Mouse (Mus musculus) liver, embryonic 11.5 days (tissue): ENCODE data around the gene Ccdc194. TPM values are rescaled to one million over a fixed set of nuclear protein-coding genes. Genes with fewer than 3 reads are reported as not detected.

Experiments
- ATAC-seq: fragments of 200-750 bp; cut with Nextera tagmentation; replicated peaks from 2 replicates; pipeline ENCODE4 v1.8.0; 2017; ENCODE audit warnings: moderate number of reproducible peaks, mild to moderate bottlenecking, moderate TSS enrichment, moderate library complexity; ENCODE audit not compliant: low FRiP score
- DNase-seq: peaks from one replicate; pipeline ENCODE4 v3.0.0-alpha.2; 2017; ENCODE audit warnings: low spot score
- H3K27ac ChIP-seq: fragments of 300-500 bp; sonication (generic); 2 replicates; pipeline ENCODE4 v1.5.1; 2014; ENCODE audit warnings: mild to moderate bottlenecking, low read depth, low read length, control low read depth
- H3K27me3 ChIP-seq: fragments of 300-500 bp; sonication (generic); replicated peaks from 2 replicates; pipeline ENCODE4 v1.6.1; 2014; ENCODE audit warnings: low read length, mixed read lengths; ENCODE audit not compliant: control insufficient read depth, insufficient read depth
- H3K36me3 ChIP-seq: fragments of 300-500 bp; sonication (generic); 2 replicates; pipeline ENCODE4 v1.6.1; 2014; ENCODE audit warnings: mild to moderate bottlenecking, low read length, moderate library complexity, mixed read lengths; ENCODE audit not compliant: control insufficient read depth, insufficient read depth
- H3K4me1 ChIP-seq: fragments of 300-500 bp; sonication (generic); replicated peaks from 2 replicates; pipeline ENCODE4 v1.6.1; 2014; ENCODE audit warnings: low read length, mixed read lengths; ENCODE audit not compliant: control insufficient read depth, insufficient read depth
- H3K4me2 ChIP-seq: fragments of 300-500 bp; sonication (generic); 2 replicates; pipeline ENCODE4 v1.6.1; 2014; ENCODE audit warnings: mild to moderate bottlenecking, control low read depth, moderate library complexity
- H3K4me3 ChIP-seq: fragments of 300-500 bp; sonication (generic); 2 replicates; pipeline ENCODE4 v1.5.1; 2014; ENCODE audit warnings: low read depth, low read length, control low read depth
- H3K9ac ChIP-seq: fragments of 300-500 bp; sonication (generic); 2 replicates; pipeline ENCODE4 v1.6.1; 2014; ENCODE audit warnings: low read depth, low read length, control low read depth
- H3K9me3 ChIP-seq: fragments of 300-500 bp; sonication (generic); 2 replicates; pipeline ENCODE4 v1.6.1; 2016; ENCODE audit warnings: low read length, inconsistent platforms, mixed read lengths; ENCODE audit not compliant: control insufficient read depth
- WGBS: fragments of 180-500 bp; shearing (Covaris S2); extraction: QIAGEN DNeasy Blood & Tissue Kit; methylation state at CpG from one replicate; pipeline ENCODE4 v1.1.7; 2014; 5-methylcytosine and 5-hydroxymethylcytosine counted together
- polyA plus RNA-seq: library from polyadenylated mRNA; unstranded; fragments of >200 nt; fragmentation: Nextera tagmentation; extraction: Ambion mirVana; gene quantifications from 2 replicates; pipeline ENCODE4 v1.2.1, GENCODE M21; 2014

Ccdc194 gene
- polyA plus RNA-seq, 1 experiment from 2014 or later = 0.44 TPM

DNA sequence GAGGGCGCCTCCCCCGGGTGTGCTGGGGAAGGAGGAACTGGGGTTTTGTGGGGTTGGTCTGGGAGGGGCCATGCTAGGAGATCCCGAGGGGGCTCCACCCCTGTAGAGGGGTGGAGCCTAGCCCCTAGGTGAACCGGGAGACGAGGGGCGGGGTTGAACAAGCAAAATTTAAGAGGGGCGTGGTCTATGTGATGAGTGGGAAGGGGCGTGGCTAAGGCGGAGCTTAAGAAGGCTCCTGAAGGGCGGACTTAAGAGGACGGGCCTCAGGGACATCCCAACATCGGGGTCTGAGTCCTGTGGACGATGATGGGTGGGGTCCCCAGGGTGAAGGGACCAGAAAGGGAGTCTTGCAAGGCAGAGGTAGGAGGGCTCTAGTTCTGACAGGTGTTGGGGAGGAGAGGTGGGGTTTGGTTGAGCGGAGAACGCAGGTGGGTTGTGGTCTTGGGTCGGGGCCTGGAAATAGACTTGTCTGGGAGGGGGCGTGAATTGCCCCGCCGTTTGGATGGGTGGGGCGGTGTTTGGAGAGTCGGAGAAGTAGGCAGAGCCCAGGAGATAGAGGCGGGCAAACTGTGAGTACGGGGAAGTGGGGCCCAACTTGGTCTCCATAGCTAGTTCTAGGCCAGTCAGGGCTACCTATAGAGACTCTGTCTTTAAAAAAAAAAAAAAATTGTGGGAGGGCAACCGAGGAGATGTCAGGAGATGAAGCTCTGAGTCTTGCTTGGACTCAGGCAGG is 33.6 kb upstream of the Ccdc194 start:
- peak overlapping the region; percentile 98 for H3K4me2 ChIP-seq
- peaks cover 39% of the 10 kb centered on the region for H3K27me3 ChIP-seq
- H3K4me3 ChIP-seq = peak overlapping the region; percentile 67
- peaks cover 34% of the 10 kb centered on the region for H3K4me1 ChIP-seq
- no peaks in the 10 kb centered on the region for H3K9me3 ChIP-seq
- H3K9ac ChIP-seq = peak overlapping the region; percentile 63
- peak; percentile 75 for ATAC-seq
- DNase-seq = peak; percentile 77
- 1% methylated on average over 24 of the region's 24 CpGs for WGBS
- peak overlapping the region; percentile 82 for H3K27ac ChIP-seq
- H3K36me3 ChIP-seq = no peaks in the 10 kb centered on the region

DNA sequence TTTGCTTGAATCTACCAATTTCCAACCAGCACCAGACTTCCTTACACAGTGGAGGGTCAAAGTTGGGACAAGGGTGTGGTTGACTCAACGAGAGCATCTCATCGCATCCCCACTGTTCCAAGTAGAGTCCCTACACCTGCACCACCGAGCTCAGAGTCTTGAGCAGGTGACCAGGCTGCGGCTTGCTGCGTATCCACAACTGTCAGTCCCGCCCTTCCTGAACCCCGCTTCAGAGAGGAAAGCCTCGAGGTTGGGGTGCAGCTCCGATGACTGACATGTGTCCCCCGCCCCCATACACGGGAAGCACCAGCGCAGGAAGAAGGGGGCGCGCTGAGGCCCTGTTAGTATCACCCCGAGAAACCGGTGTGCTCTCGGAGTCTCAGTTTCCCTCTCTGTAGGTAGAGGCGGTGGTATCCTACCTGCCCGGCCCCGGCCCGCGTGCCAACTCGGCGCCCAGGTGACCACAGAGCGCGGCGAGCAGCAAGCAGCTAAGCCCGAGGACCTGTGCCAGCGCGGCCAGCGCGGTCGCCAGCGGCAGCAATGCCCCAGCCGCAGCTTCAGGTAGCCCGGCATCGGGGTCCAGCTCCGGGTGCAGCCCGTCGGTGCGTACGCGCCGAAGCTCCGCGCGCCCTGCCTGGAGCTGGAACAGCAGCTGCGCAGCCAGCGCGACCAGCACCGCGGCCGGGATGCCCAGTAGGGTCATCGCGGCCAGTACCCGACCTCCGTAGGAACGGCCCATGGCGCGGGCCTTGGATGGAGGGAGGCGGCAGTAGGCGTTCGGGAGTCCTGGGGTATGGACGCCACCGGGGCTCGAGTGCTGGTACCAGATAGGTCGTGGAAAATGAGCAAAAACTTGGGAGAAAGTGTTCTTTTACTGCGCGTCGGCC is 32.8 kb upstream of the Ccdc194 start, which contains the start of gene Tmem221:
Gene Tmem221, minus strand, starts transcription at position 801 of the 887 bp plus-strand sequence.
- H3K9me3 ChIP-seq = no peaks in the 10 kb centered on the region
- H3K4me3 ChIP-seq = peak within 1 kb of the TSS; percentile 67
- DNase-seq (no peak), ATAC-seq (no peak; the same call in 1 of the 2 replicates)
- H3K36me3 ChIP-seq = no peaks in the 10 kb centered on the region
- peaks cover 39% of the 10 kb centered on the region for H3K27me3 ChIP-seq
- H3K4me2 ChIP-seq = peak within 1 kb of the TSS; percentile 98
- peaks cover 38% of the 10 kb centered on the region for H3K4me1 ChIP-seq
- peak within 1 kb of the TSS; percentile 82 for H3K27ac ChIP-seq
- WGBS = 5% methylated on average over 70 of the region's 70 CpGs
- peak within 1 kb of the TSS; percentile 63 for H3K9ac ChIP-seq

DNA sequence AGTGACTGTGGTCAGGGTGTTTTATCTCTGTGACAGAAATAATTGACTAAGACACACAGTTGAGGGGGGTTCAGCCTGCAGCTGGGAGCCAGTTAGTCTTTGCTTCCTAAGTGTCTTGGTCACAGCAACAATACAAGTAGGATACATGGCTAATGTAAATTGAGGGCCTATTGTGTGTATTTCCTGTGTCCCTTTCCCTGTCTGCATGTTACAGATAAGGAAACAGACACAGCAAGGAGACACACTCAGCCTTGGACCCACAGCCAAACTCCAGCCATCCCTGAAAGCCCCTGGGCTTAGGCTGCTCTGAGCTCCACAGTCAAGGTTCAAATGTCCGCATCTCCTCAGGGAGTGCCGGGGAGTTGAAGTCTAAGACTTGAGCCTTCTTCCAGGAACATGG is 29.1 kb upstream of the Ccdc194 start:
- 0 out of 2 replicates have a peak overlapping the region, but pooled peaks have one; percentile 33 for H3K27ac ChIP-seq

DNA sequence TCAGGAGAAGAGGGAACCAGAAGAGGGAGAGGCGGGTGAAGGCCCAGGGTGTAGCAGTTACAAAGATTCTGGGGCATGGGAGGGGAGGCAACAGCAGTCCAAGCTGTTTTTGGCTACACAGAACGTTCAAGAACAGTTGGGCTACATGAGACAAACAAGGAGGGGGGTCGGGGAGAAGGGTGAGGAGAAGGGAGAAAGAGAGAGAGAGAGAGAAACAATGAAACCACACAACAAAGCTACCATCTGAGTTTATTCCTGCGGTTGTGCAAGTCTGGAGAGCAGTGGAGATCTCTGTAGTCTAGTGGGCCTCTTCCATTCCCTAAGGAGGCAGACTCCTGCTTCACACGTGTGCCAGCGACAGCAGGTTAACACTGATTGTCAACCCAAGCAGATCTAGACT is 28.5 kb upstream of the Ccdc194 start:
- H3K36me3 ChIP-seq = no peaks in the 10 kb centered on the region
- no peak for ATAC-seq
- WGBS = 65% methylated on average over 6 of the region's 6 CpGs
- 0 out of 2 replicates have a peak overlapping the region, but pooled peaks have one; percentile 33 for H3K27ac ChIP-seq
- H3K27me3 ChIP-seq = peaks cover 20% of the 10 kb centered on the region
- H3K4me3 ChIP-seq = no peak overlapping the region
- H3K9me3 ChIP-seq = no peaks in the 10 kb centered on the region
- no peak overlapping the region for H3K4me2 ChIP-seq
- H3K4me1 ChIP-seq = peaks cover 17% of the 10 kb centered on the region
- no peak for DNase-seq
- no peak overlapping the region for H3K9ac ChIP-seq

More for the DNA sequence above, 29.1 kb upstream of the Ccdc194 start:
- peaks cover 24% of the 10 kb centered on the region for H3K27me3 ChIP-seq
- H3K36me3 ChIP-seq = no peaks in the 10 kb centered on the region
- ATAC-seq = peak; percentile 21; the same call in 1 of the 2 replicates
- no peaks in the 10 kb centered on the region for H3K9me3 ChIP-seq
- DNase-seq = no peak
- 0 out of 2 replicates have a peak overlapping the region, but pooled peaks have one; percentile 24 for H3K4me2 ChIP-seq
- no peak overlapping the region for H3K9ac ChIP-seq
- no peak overlapping the region for H3K4me3 ChIP-seq
- peaks cover 21% of the 10 kb centered on the region for H3K4me1 ChIP-seq
- 84% methylated on average over 2 of the region's 2 CpGs for WGBS

DNA sequence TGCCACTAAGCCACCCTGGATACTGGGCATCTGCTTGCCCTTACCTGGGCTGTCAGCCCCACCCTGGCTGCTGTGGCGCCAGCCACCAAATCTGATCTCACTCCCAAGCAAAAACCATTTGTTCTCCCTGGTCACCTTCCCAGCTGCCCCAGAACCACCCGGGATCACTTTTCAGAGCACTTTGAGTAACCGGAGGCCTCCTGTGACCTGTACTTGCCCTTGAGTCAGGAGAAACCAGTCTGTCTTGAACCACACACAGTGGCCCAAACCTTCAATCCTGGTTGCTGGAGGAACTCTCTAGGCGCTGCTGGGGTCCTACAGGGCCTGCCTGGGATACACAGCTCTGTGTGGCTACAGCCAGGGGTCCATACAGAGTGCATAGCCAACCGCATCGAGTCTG is 27.3 kb upstream of the Ccdc194 start:
- Histone ChIP-seq H3K9ac (no peak overlapping the region), H3K4me2 (no peak overlapping the region), H3K9me3 (no peaks in the 10 kb centered on the region), H3K4me1 (peaks cover 10% of the 10 kb centered on the region; the same call in 1 of the 2 replicates), H3K27ac (no peak overlapping the region), H3K36me3 (peaks cover 4% of the 10 kb centered on the region), H3K4me3 (no peak overlapping the region), H3K27me3 (peaks cover 8% of the 10 kb centered on the region)
- no peak for ATAC-seq
- DNase-seq = no peak
- WGBS = 64% methylated on average over 6 of the region's 6 CpGs

DNA sequence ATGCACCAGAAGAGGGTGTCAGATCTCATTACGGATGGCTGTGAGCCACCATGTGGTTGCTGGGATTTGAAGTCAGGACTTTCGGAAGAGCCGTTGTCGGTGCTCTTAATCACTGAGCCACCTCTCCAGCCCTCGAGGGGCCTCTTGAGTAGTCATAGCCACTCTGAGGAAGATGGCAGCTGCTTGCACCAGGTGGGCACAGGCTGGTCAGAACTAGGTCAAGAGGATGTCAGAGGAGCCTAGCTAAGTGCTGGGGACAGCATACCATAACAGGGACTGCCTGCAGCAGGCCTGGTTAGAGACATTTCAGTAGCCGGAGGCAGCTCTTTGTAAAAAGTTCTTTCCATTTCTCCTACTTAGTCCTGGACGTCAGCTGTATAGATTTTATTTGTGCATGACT is 25.2 kb upstream of the Ccdc194 start:
- no peak for DNase-seq
- H3K27ac ChIP-seq = no peak overlapping the region
- ATAC-seq = no peak
- H3K9me3 ChIP-seq = no peaks in the 10 kb centered on the region
- no peak overlapping the region for H3K4me2 ChIP-seq
- H3K4me3 ChIP-seq = no peak overlapping the region
- no peaks in the 10 kb centered on the region for H3K27me3 ChIP-seq
- peaks cover 10% of the 10 kb centered on the region; the same call in 1 of the 2 replicates for H3K4me1 ChIP-seq
- WGBS = 78% methylated on average over 7 of the region's 7 CpGs
- no peak overlapping the region for H3K9ac ChIP-seq
- H3K36me3 ChIP-seq = peaks cover 11% of the 10 kb centered on the region

DNA sequence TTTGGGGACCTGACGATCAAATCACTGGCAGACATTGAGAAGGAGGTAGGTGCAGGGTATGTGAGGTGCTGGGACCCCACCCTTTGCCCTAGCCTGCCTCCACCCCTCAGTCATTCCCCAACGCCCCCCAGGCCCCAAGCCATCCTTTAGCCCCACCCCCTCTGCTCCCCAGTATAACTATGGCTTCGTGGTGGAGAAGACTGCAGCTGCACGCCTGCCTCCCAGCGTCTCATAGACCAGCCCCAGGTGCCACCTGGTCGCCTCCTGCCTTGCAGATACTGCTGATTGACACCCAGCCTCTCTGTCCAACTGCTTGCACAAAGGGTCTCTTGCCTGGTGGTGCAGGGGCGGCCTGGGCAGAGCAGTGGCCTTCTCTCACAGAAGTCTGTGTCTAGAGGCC is 22.1 kb upstream of the Ccdc194 start:
- Histone ChIP-seq H3K27ac (no peak overlapping the region), H3K4me1 (peaks cover 9% of the 10 kb centered on the region), H3K9me3 (no peaks in the 10 kb centered on the region), H3K9ac (no peak overlapping the region), H3K36me3 (peaks cover 18% of the 10 kb centered on the region), H3K4me3 (no peak overlapping the region), H3K4me2 (no peak overlapping the region), H3K27me3 (no peaks in the 10 kb centered on the region)
- ATAC-seq (no peak), DNase-seq (no peak)
- 81% methylated on average over 7 of the region's 7 CpGs for WGBS

DNA sequence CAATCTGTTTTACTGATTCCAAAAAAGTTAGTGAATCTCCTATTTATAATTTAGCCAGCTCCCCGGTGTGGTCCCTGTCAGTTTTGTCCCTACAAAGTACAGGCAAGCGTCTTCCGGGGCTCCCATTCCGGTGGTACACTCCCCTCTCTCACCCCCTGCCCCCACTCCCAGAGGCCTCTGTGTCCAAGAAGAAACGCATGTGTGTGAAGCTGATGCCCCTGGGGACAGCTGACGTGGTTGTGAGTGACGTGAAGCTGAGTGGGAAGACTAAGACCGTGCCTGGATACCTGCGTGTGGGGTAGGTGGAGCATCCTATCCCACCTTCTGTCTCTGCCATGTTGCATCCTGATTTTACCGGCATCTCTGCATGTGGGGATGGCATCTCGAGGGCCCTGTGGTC is 19.5 kb upstream of the Ccdc194 start:
- Histone ChIP-seq H3K9ac (no peak overlapping the region), H3K4me3 (no peak overlapping the region), H3K4me2 (no peak overlapping the region), H3K27ac (no peak overlapping the region), H3K9me3 (no peaks in the 10 kb centered on the region), H3K36me3 (peaks cover 18% of the 10 kb centered on the region), H3K27me3 (no peaks in the 10 kb centered on the region), H3K4me1 (peaks cover 9% of the 10 kb centered on the region)
- 88% methylated on average over 11 of the region's 11 CpGs for WGBS
- ATAC-seq (no peak), DNase-seq (no peak)
